Mouse (Mus musculus): ENCODE results near the gene Camk1d.

DNA sequence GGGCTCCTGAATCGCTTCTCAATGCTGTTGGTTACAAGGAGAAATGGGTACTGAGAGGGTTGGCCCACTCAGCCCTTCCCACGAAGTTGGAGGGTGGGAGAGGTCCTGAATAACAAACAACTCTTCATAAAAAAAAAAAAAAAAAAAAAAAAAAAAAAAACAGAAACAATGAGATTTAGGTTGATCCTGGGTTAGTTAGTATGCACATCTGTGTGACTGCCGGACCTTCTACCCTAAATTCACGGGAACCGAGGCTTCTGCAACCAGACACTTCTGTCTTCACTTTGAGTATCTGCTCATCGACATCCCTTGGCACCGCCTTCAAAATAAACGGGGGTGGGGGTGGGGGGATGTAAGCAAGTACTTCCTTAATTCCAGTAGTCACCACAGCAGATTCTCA, 32.4 kb downstream of the Camk1d start:
- TF ChIP-seq CTCF (IDR thresholded peaks at IDR 0.05; ENCODE audit: borderline replicate concordance, insufficient read depth, low read depth, low read length), result no peak
- TF ChIP-seq POLR2A (IDR thresholded peaks at IDR 0.05; ENCODE audit: borderline replicate concordance, insufficient read depth, low read length), result no peak
